Comparison of ENCODE assay signal across 9 mouse cellular contexts in the genomic region with DNA sequence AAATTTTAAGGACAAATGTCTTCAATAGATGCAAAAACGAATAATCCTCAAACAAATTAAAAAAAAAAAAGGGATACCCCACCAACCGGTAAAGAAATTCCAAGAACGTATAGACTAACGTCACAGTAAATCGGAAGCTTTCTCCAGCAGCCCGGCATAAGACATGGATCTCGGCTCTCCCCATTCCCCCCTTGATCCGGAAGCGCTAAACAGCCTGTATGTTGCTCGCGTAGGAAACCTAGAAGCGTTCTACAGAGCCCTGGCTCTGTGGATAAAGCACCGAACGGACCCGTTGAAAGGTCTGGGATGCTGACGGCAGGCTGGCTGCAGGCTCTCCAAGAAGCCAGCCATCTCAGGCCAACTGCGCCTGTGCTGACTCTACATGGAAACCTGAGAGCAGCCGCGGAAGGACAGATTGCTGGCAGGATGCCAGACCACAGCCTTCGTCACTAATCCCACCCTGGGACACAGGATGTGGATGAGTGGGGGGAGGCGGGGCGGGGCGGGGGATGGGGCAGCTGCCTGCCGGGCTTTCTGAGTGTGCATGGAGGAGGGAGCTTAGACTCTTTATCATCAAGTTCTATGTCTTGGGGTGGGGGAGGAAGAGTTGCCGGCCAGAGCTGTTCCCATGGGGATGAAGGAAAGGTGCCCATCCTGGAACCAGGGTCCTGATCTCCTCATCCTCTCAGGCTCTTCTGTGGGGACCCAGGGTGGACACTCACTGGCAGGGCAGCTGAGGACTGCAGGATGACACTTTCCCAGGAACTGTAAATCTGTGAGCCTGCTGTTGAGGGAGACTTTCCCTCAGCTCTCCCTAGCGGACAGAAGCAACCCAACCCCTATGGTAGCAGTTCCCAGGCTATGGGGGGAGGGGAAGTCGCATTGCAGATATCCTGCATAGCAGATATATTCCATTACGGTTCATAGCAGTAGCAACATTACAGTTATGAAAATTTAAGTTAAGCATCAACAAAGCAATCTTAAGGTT. TPM values are rescaled to one million over a fixed set of nuclear protein-coding genes. Genes with fewer than 3 reads are reported as not detected.
A peak's percentile ranks its signal among the peaks of the same experiment; 100 is the strongest.
DNase-seq lines count a peak whose midpoint lies in the region; ATAC-seq and TF ChIP-seq lines count a peak whose summit lies in the region.
"Had no signal": no experiment of that assay in that cellular context is flagged by ENCODE, and none has a peak within 500 bp of the region (broad histone marks: within the 10 kb centered on the region; RNA-seq: fewer than 3 reads in every experiment).

No protein-coding gene starts in this region.

- H3K27me3 ChIP-seq in hindbrain, embryonic 11.5 days (ENCODE audit: control insufficient read depth, insufficient read depth, low read length) = no peaks in the 10 kb centered on the region

- H3K4me2 ChIP-seq in hindbrain, embryonic 11.5 days (replicated peaks; ENCODE audit: low read depth, low read length) = peak overlapping the region; percentile 30

- peak; percentile 56 for DNase-seq in MEL-GATA-1-ER (ENCODE audit: extremely low read depth, low read depth)
- peak; percentile 58 to 62 for DNase-seq in frontal cortex, postnatal 14 days (ENCODE audit: low spot score in 2 of 2)
- peak; percentile 91 for DNase-seq in hindbrain, embryonic 11.5 days (ENCODE audit: low spot score)
- DNase-seq in layer of hippocampus, postnatal 36 days = peak; percentile 54 to 61
- peak; percentile 78 for DNase-seq in right cerebral cortex, postnatal 14 days

- H3K9ac ChIP-seq in hindbrain, embryonic 11.5 days (ENCODE audit: low read depth, low read length) = peak overlapping the region; percentile 49; the same call in 1 of the 2 replicates

- peak overlapping the region; percentile 16; the same call in 1 of the 2 replicates for H3K4me3 ChIP-seq in bone marrow macrophage, adult 2 months (ENCODE audit: insufficient read depth, low read length)
- H3K4me3 ChIP-seq in hindbrain, embryonic 11.5 days (ENCODE audit: low read depth, low read length) = peak overlapping the region; percentile 12

- WGBS in hindbrain, embryonic 11.5 days = 6% methylated on average over 28 of the region's 28 CpGs

- no peak for TF ChIP-seq CTCF in bone marrow macrophage, adult 2 months (IDR thresholded peaks at IDR 0.05; ENCODE audit: low read depth, low read length)

- no peaks in the 10 kb centered on the region for H3K36me3 ChIP-seq in hindbrain, embryonic 11.5 days (ENCODE audit: control insufficient read depth, insufficient read depth, low read length)

- peaks cover 6% of the 10 kb centered on the region for H3K4me1 ChIP-seq in bone marrow macrophage, adult 2 months (ENCODE audit: control insufficient read depth, insufficient read depth, low read length)
- H3K4me1 ChIP-seq in hindbrain, embryonic 11.5 days (replicated peaks; ENCODE audit: control insufficient read depth, insufficient read depth, low read length) = 0 out of 2 replicates have a peak, but pooled peaks cover 5% of the 10 kb centered on the region

- ATAC-seq in hindbrain, embryonic 11.5 days (ENCODE audit: low FRiP score) = peak; percentile 90
- ATAC-seq in megakaryocyte progenitor cell, adult 5-6 weeks (replicated peaks; ENCODE audit: poor library complexity) = peak; percentile 73
- no peak for ATAC-seq in inflammation-experienced regulatory T-cells, adult 6 months

- H3K9me3 ChIP-seq in hindbrain, embryonic 11.5 days (ENCODE audit: control insufficient read depth, low read length) = no peaks in the 10 kb centered on the region

- H3K27ac ChIP-seq in bone marrow macrophage, adult 2 months (ENCODE audit: insufficient read depth, low read depth, low read length) = no peak overlapping the region
- peak overlapping the region; percentile 78 for H3K27ac ChIP-seq in hindbrain, embryonic 11.5 days (ENCODE audit: low read depth, low read length)
- H3K27ac ChIP-seq: macrophage had no signal

- TF ChIP-seq POLR2A in bone marrow macrophage, adult 2 months (IDR thresholded peaks at IDR 0.05; ENCODE audit: borderline replicate concordance, low read depth, low read length) = no peak

RNA-seq across cellular contexts. Expression of gene Prr5, which starts 15.1 kb away (rescaled TPM):
- not detected in 2 replicates for polyA plus RNA-seq in bone marrow macrophage, adult 2 months (2012; ENCODE audit: insufficient read depth, insufficient read length, missing spikeins)
- 12.1 and 13.9 TPM in 2 replicates for polyA plus RNA-seq in hindbrain, embryonic 11.5 days (2014; fragmentation: Nextera tagmentation; extraction: Ambion mirVana)
- total RNA-seq in layer of hippocampus, postnatal 36 days (2021) = 10 to 100 TPM; 10.6 to 17.3 TPM
- 10.0 and 11.1 TPM in 2 replicates for total RNA-seq in megakaryocyte progenitor cell, adult 5-6 weeks (2015)
- total RNA-seq in megakaryocyte progenitor cell, adult 5-6 weeks (2017) = 3.7 and 7.6 TPM in 2 replicates
- 1 to 10 TPM in 1 of 3 experiments, not detected in 2; 1.5 TPM for polyA plus RNA-seq in inflammation-experienced regulatory T-cells, adult 6 months (2017; shearing (Covaris generic))
